Mouse (Mus musculus) layer of hippocampus, adult 6 months (tissue): ENCODE measurements around the gene Insig2. TPM values are rescaled to one million over a fixed set of nuclear protein-coding genes. Genes with fewer than 3 reads are reported as not detected.

Source experiments
- long read RNA-seq, 2 experiments: library from polyadenylated mRNA; unstranded; transcript quantifications; one replicate each; pipeline ENCODE4 v2.0.0; 2019 to 2020
- polyA plus RNA-seq: library from polyadenylated mRNA; unstranded; fragments of <200 nt; fragmentation: Nextera tagmentation; gene quantifications from 2 replicates; pipeline ENCODE4 v1.2.3, GENCODE M21; 2021

Gene Insig2
- 28.7 and 33.1 TPM in 2 replicates for polyA plus RNA-seq
- long read RNA-seq, experiment 1, transcript Insig2-201 (6 exons, 2,697 nt) = major isoform, 40 of 62 reads
- long read RNA-seq, experiment 1, partial matches to known transcripts = 7 of 62 reads
- long read RNA-seq, experiment 1, other reads (novel, unspliced or antisense) = 13 of 62 reads
- long read RNA-seq, experiment 2, transcript Insig2-201 (6 exons, 2,697 nt) = major isoform, 204 of 269 reads
- long read RNA-seq, experiment 2, partial matches to known transcripts = 9 of 269 reads
- long read RNA-seq, experiment 2, other reads (novel, unspliced or antisense) = 56 of 269 reads

DNA sequence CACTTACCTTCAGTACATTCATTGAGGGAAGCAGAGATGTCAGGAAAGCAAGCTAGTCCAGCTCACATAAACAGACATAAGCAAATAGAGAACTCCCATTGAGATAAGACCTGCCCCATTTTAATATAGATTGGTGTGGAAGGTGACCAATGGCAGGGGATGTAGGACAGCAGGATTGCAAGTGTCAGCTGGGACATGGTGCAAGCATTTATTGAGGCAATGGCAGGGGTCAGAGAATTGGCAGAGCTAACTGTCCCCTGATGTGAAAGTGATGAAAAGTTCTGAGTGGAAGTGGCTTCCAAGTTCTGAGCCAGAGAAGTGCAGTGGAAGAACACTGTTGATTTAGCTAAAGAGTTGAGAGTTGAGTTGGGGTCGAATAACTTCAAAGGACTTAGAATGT, at the start of gene Insig2:
TSS of gene Insig2 (minus strand) at position 105 of the 400 bp plus-strand sequence.

Other genes starting within 250 kb of the Insig2 start
- 3.1 and 3.4 TPM in 2 replicates for gene Ccdc93, start 98.5 kb upstream of the Insig2 start, polyA plus RNA-seq
- gene Htr5b, start 195.9 kb upstream of the Insig2 start, polyA plus RNA-seq = 6.9 and 8.1 TPM in 2 replicates
- 26.3 and 32.3 TPM in 2 replicates for gene Ddx18, start 235.4 kb upstream of the Insig2 start, polyA plus RNA-seq